ENCODE assay signal across 9 mouse cellular contexts in genomic region chr6:135333994-135334651, GRCm38 (mm10). TPM values are rescaled to one million over a fixed set of nuclear protein-coding genes. Genes with fewer than 3 reads are reported as not detected.
DNase-seq lines count a peak whose midpoint lies in the region; ATAC-seq and TF ChIP-seq lines count a peak whose summit lies in the region.
"Had no signal": no experiment of that assay in that cellular context is flagged by ENCODE, and none has a peak within 500 bp of the region (broad histone marks: within the 10 kb centered on the region; RNA-seq: fewer than 3 reads in every experiment).

No protein-coding gene starts in this region.

- H3K27me3 ChIP-seq in lung, embryonic 14.5 days (ENCODE audit: insufficient read depth, low read length): no peaks in the 10 kb centered on the region
- no peaks in the 10 kb centered on the region for H3K27me3 ChIP-seq in intestine, postnatal 0 days (replicated peaks; ENCODE audit: control insufficient read depth, insufficient read depth, low read length)
- no peaks in the 10 kb centered on the region for H3K27me3 ChIP-seq in neural tube, embryonic 14.5 days (ENCODE audit: control insufficient read depth, insufficient read depth, low read length)
- H3K27me3 ChIP-seq in liver, embryonic 11.5 days (replicated peaks; ENCODE audit: control insufficient read depth, insufficient read depth, low read length): no peaks in the 10 kb centered on the region
- H3K27me3 ChIP-seq: Patski had no signal

- peak; percentile 71 for ATAC-seq in lung, embryonic 14.5 days (ENCODE audit: insufficient read depth)
- ATAC-seq in intestine, postnatal 0 days: no peak
- no peak for ATAC-seq in neural tube, embryonic 14.5 days (ENCODE audit: low read depth)
- no peak for ATAC-seq in liver, embryonic 11.5 days (replicated peaks; ENCODE audit: low FRiP score)
- ATAC-seq in cerebellum, adult (ENCODE audit: insufficient number of reproducible peaks, low FRiP score, low TSS enrichment): no peak
- ATAC-seq: Patski had no signal

- 46% methylated on average over 5 of the region's 5 CpGs for WGBS in lung, embryonic 14.5 days
- WGBS in lung, adult 2 months: 61% methylated on average over 5 of the region's 5 CpGs
- 74% methylated on average over 5 of the region's 5 CpGs for WGBS in intestine, postnatal 0 days
- 48% methylated on average over 5 of the region's 5 CpGs for WGBS in neural tube, embryonic 14.5 days
- 77% methylated on average over 5 of the region's 5 CpGs for WGBS in liver, embryonic 11.5 days

- no peak overlapping the region for H3K9ac ChIP-seq in lung, embryonic 14.5 days
- H3K9ac ChIP-seq in intestine, postnatal 0 days (ENCODE audit: low read depth, low read length): no peak overlapping the region
- H3K9ac ChIP-seq in neural tube, embryonic 14.5 days (replicated peaks; ENCODE audit: low read depth, low read length): no peak overlapping the region
- H3K9ac ChIP-seq in liver, embryonic 11.5 days (ENCODE audit: low read depth, low read length): no peak overlapping the region

- no peaks in the 10 kb centered on the region for H3K36me3 ChIP-seq in lung, embryonic 14.5 days (ENCODE audit: insufficient read depth)
- no peaks in the 10 kb centered on the region for H3K36me3 ChIP-seq in intestine, postnatal 0 days (ENCODE audit: control insufficient read depth, insufficient read depth)
- no peaks in the 10 kb centered on the region for H3K36me3 ChIP-seq in neural tube, embryonic 14.5 days (ENCODE audit: control insufficient read depth, insufficient read depth, low read length)
- no peaks in the 10 kb centered on the region for H3K36me3 ChIP-seq in liver, embryonic 11.5 days (ENCODE audit: control insufficient read depth, insufficient read depth, low read length)

- no peak overlapping the region for H3K4me3 ChIP-seq in lung, embryonic 14.5 days (ENCODE audit: low read depth, low read length)
- no peak overlapping the region for H3K4me3 ChIP-seq in lung, adult 2 months (replicated peaks; ENCODE audit: extremely low read depth, low read depth, low read length)
- no peak overlapping the region for H3K4me3 ChIP-seq in intestine, postnatal 0 days (ENCODE audit: low read depth, low read length)
- H3K4me3 ChIP-seq in neural tube, embryonic 14.5 days (ENCODE audit: low read depth, low read length): no peak overlapping the region
- H3K4me3 ChIP-seq in liver, embryonic 11.5 days (ENCODE audit: low read depth, low read length): no peak overlapping the region

- TF ChIP-seq POLR2A in lung, adult 2 months (IDR thresholded peaks at IDR 0.05; ENCODE audit: borderline replicate concordance, extremely low read depth, low read depth, low read length): no peak

- no peak overlapping the region for H3K4me2 ChIP-seq in lung, embryonic 14.5 days
- H3K4me2 ChIP-seq in intestine, postnatal 0 days (replicated peaks; ENCODE audit: low read depth): no peak overlapping the region
- no peak overlapping the region for H3K4me2 ChIP-seq in neural tube, embryonic 14.5 days (ENCODE audit: low read depth, low read length)
- H3K4me2 ChIP-seq in liver, embryonic 11.5 days: no peak overlapping the region

- H3K9me3 ChIP-seq in lung, embryonic 14.5 days (ENCODE audit: low read depth, low read length): no peaks in the 10 kb centered on the region
- H3K9me3 ChIP-seq in intestine, postnatal 0 days (ENCODE audit: control insufficient read depth): no peaks in the 10 kb centered on the region
- no peaks in the 10 kb centered on the region for H3K9me3 ChIP-seq in neural tube, embryonic 14.5 days (ENCODE audit: control insufficient read depth, low read length)
- no peaks in the 10 kb centered on the region for H3K9me3 ChIP-seq in liver, embryonic 11.5 days (ENCODE audit: control insufficient read depth, low read length)

- DNase-seq in lung, embryonic 14.5 days: peak; percentile 56
- no peak for DNase-seq in lung, adult 2 months
- DNase-seq in gastrocnemius, postnatal 36 days: peak; percentile 35
- DNase-seq in liver, embryonic 11.5 days (ENCODE audit: low spot score): no peak
- no peak for DNase-seq in thymus, adult 18-20 months

- 0 out of 2 replicates have a peak, but pooled peaks have one; percentile 4 for TF ChIP-seq CTCF in lung, embryonic 14.5 days (IDR thresholded peaks at IDR 0.05; ENCODE audit: low read depth)
- no peak for TF ChIP-seq CTCF in lung, adult 2 months (IDR thresholded peaks at IDR 0.05; ENCODE audit: insufficient read depth, low read length)
- 0 out of 2 replicates have a peak, but pooled peaks have one; percentile 13 for TF ChIP-seq CTCF in intestine, postnatal 0 days (IDR thresholded peaks at IDR 0.05; ENCODE audit: low read depth)

- peak overlapping the region; percentile 72 for H3K27ac ChIP-seq in lung, embryonic 14.5 days (ENCODE audit: low read depth)
- H3K27ac ChIP-seq in intestine, postnatal 0 days (ENCODE audit: low read depth, low read length): peak overlapping the region; percentile 35; the same call in 1 of the 2 replicates
- peak overlapping the region; percentile 28; the same call in 1 of the 2 replicates for H3K27ac ChIP-seq in neural tube, embryonic 14.5 days (ENCODE audit: low read depth, low read length)
- H3K27ac ChIP-seq in liver, embryonic 11.5 days (ENCODE audit: low read depth, low read length): no peak overlapping the region

- intact Hi-C loops in gastrocnemius, postnatal 36 days (cut with DNase I): no loop called here

- H3K4me1 ChIP-seq in lung, embryonic 14.5 days (ENCODE audit: insufficient read depth): peaks cover 29% of the 10 kb centered on the region
- H3K4me1 ChIP-seq in lung, adult 2 months (ENCODE audit: control insufficient read depth, insufficient read depth, low read length): no peaks in the 10 kb centered on the region
- H3K4me1 ChIP-seq in intestine, postnatal 0 days (replicated peaks; ENCODE audit: control insufficient read depth, insufficient read depth, low read length): 0 out of 2 replicates have a peak, but pooled peaks cover 7% of the 10 kb centered on the region
- peaks cover 9% of the 10 kb centered on the region; the same call in 1 of the 2 replicates for H3K4me1 ChIP-seq in neural tube, embryonic 14.5 days (ENCODE audit: control insufficient read depth, insufficient read depth, low read length)
- no peaks in the 10 kb centered on the region for H3K4me1 ChIP-seq in liver, embryonic 11.5 days (replicated peaks; ENCODE audit: control insufficient read depth, insufficient read depth, low read length)

RNA-seq across cellular contexts. Expression of gene Pbp2, which starts 23.9 kb away (rescaled TPM):
- 0.38 and 0.53 TPM in 2 replicates for polyA plus RNA-seq in lung, embryonic 14.5 days (2014; fragmentation: Nextera tagmentation; extraction: Ambion mirVana)
- 0.15 TPM in 1 of 2 replicates, not detected in the other for polyA plus RNA-seq in lung, adult 2 months (2012; rRNA removed)
- total RNA-seq in gastrocnemius, postnatal 36 days (2021): not detected
- polyA plus RNA-seq in intestine, postnatal 0 days (2015; fragmentation: Nextera tagmentation; extraction: Ambion mirVana): not detected in 2 replicates
- polyA plus RNA-seq in neural tube, embryonic 14.5 days (2014; fragmentation: Nextera tagmentation; extraction: Ambion mirVana): 0.58 TPM in 1 of 2 replicates, not detected in the other
- not detected in 2 replicates for polyA plus RNA-seq in liver, embryonic 11.5 days (2014; fragmentation: Nextera tagmentation; extraction: Ambion mirVana)
- polyA plus RNA-seq: Patski had no signal

RNA-seq across cellular contexts. Expression of gene Emp1, which starts 28.2 kb away (rescaled TPM):
- 23.7 and 25.1 TPM in 2 replicates for polyA plus RNA-seq in lung, embryonic 14.5 days (2014; fragmentation: Nextera tagmentation; extraction: Ambion mirVana)
- polyA plus RNA-seq in lung, adult 2 months (2012; rRNA removed): 105 and 215 TPM in 2 replicates
- total RNA-seq in gastrocnemius, postnatal 36 days (2021): 10 to 100 TPM; 25.5 to 34.9 TPM
- polyA plus RNA-seq in intestine, postnatal 0 days (2015; fragmentation: Nextera tagmentation; extraction: Ambion mirVana): 42.5 and 42.8 TPM in 2 replicates
- 2.0 and 4.7 TPM in 2 replicates for polyA plus RNA-seq in neural tube, embryonic 14.5 days (2014; fragmentation: Nextera tagmentation; extraction: Ambion mirVana)
- polyA plus RNA-seq in liver, embryonic 11.5 days (2014; fragmentation: Nextera tagmentation; extraction: Ambion mirVana): 0.81 and 1.5 TPM in 2 replicates

Comparison
In these comparisons a context has a peak if more than half of its experiments do, and no peak if none do; other contexts are left out.
1. DNase-seq: peak in lung, embryonic 14.5 days (single experiment) and gastrocnemius, postnatal 36 days (2 of 2); none in lung, adult 2 months (single experiment), liver, embryonic 11.5 days (single experiment) and thymus, adult 18-20 months (0 of 2).